Mouse (Mus musculus) c-Kit-positive CD71-positive TER-119-positive erythroid progenitor cells, embryonic 14.5 days (primary cell): Measurements from ENCODE around the gene Ostc.
A peak's percentile ranks its signal among the peaks of the same experiment; 100 is the strongest.

Experiments
- DNase-seq: peaks from one replicate; pipeline ENCODE4 v3.0.0-alpha.2; 2013; ENCODE audit warnings: low spot score

Ostc gene

DNA sequence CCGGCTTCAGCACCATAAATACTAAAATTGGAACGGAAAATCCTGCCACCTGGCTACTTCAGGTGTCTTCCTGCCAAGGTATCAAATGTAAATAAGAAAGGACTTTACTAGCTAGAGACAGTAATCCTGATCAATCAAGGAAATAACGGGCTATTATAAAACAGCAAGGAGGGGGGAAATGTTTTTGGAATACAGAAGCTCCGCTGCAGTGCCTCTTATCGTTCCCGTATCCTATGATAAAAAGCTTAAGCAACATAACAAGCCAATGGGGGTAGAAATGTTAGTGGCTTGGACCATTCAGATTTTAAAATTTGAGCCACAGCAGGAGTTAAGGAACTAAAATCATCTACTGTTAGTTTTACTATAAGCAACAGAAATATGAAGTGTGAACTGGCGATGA is 859 bp upstream of the Ostc start:
- no peak for DNase-seq

- DNase-seq, result no peak
Observed at GRCm38 (mm10) chr3:130708529-130708928, 715 bp downstream of the Ostc start.

GRCm38 (mm10) chr3:130702289-130702688 is 7.0 kb downstream of the Ostc start:
- no peak for DNase-seq

- DNase-seq, result no peak
Observed at GRCm38 (mm10) chr3:130697622-130698021, 11.6 kb downstream of the Ostc start.

GRCm38 (mm10) chr3:130694705-130695104 is 14.5 kb downstream of the Ostc start:
- DNase-seq, result no peak

DNA sequence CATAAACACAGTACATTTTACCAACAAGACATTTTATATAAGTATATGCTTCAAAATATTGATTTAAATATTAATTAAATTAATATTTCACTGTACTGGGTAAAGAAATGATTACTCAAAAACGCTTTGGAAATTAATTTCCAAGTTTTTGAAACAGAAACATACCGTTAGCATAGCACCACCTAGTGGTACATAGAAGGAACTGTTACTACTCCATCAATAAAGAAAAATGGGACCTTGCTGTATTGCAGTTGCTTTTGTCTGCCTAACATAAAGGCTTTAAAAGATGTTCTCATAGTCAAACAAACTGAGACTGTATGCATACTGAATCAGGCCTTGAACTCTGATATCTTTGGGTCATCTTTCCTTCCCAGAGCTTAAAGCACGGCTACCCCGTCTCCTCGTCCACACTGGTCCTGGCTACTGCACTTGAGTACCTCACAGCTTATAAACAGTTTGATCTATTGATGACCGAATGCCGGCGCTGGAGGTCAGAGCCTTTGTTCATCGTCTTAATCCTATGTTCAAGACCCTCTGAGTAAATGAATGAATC is 15.1 kb downstream of the Ostc start:
- no peak for DNase-seq

DNA sequence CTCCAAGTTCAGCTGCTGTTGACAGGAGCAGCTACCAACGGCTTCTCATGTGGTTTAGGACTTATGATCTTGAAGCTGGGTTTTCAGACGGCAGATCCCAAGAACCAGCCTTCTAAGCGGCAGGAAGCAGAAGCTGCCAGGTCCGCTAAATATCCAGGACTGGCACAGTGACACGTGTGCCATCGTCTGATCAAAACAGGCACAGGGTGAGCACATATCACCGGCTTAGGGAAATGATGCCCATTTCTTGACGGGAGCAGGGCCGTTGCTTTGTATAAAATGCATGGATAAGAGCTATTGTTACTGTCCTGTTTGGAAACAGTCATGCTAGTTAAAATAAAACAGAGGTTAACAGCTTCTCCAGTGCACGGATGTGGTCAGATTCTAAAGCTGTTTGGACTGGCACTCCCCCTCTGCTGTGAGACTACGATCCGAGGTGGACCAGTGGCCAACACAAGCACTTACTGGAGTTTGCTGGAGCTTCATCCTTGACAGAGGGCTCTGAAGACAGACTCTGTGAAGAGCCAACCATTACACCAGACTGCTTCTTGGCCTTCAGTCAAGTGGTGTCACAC is 17.6 kb downstream of the Ostc start:
- no peak for DNase-seq

DNA sequence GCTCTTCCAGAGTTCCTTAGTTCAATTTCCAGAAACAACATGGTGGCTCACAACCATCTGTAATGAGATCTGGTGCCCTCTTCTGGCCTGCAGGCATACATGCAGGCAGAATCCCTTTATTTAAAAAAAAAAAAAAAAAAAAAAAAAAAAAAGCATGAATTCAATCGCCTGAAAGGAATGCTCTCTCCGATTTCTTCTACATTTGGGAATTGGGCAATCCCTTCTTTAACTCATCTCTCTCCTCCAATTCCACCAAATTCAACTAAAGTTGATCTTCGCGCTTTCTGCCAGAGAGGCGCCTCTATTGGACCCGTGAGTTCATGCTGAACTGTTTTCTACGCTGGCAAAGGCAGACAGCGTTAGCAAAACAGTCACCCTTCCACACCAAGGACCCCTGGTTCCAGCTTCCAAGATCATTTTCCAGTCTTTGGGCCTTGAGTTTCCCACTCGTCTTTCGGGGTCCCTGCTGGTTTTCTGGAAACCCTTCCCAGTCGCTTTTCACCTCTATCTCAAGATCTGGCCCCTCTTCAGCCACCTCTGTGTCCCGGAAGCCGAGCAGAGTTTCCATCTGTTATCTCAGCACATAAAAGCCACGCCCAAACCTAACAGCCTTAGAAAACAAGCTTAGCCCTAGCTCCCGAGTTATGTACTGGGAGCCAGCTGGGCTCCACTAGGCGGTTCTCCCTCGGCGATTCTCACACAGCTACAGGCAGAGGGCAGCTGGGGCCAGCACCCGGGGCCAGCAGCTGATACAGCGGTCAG is 18.2 kb downstream of the Ostc start:
- DNase-seq, result peak; percentile 78

DNA sequence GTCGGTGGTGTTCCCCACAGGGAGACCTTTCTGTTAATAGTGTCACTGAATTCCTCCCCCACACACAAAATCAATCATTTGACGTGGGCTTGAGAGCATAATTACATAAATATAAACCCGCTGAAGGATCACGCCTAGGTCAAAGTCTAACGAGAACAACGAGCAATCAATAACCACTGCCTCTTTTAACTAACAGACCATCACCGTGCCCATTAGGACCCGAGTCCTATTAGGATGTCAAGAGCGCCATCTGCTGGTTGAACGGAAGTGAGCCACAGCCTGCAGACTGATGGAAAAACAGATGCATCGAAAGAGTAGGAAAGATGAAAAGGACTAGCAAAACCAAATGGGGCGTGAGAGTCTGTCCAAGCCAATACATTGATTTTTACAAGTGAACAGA is 19.6 kb downstream of the Ostc start:
- DNase-seq, result peak; percentile 72

GRCm38 (mm10) chr3:130687051-130687450 is 22.2 kb downstream of the Ostc start:
- DNase-seq, result no peak

GRCm38 (mm10) chr3:130685014-130685366 is 24.3 kb downstream of the Ostc start:
- no peak for DNase-seq

GRCm38 (mm10) chr3:130684276-130685013 is 24.8 kb downstream of the Ostc start:
- DNase-seq, result no peak

DNA sequence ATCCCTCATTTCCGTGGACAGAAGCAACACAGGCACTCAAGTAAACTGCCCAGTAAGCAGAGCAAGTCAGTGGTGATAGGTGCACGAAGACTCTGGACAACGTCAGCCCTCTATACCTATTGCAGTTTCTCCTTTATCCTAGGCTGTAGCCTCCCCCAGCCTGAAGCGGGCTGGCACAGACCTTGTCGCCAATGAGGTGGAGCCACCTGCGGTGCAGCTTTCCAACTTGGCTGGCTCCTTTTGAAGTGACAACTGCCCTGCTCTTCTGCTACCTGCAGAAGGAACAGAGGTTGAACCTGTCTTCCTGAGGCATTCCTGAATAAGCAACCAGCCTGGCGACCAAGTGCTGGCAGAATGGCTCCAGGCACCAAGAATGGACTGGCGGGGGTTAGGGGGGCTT is 25.4 kb downstream of the Ostc start:
- no peak for DNase-seq

GRCm38 (mm10) chr3:130682183-130682582 is 27.1 kb downstream of the Ostc start:
- DNase-seq, result no peak

DNA sequence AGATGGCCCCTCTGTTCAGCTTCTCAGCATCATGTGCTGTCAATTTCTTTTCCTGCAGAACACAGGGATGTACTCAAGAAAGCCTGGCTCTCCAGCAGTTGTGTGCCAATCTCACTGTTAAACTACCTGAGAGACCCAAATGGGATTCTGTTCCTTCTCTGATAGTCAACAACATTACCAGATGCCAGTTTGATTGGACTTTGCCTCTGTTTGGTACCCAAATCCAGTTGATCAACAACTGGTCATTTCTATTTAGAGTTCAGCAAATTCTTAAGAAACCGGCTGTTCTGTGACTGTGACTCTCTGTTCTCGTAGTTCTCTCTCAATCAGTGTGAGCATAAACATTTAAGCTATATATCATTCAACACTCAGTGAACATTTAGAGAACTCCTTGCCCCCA is 28.0 kb downstream of the Ostc start:
- no peak for DNase-seq

DNA sequence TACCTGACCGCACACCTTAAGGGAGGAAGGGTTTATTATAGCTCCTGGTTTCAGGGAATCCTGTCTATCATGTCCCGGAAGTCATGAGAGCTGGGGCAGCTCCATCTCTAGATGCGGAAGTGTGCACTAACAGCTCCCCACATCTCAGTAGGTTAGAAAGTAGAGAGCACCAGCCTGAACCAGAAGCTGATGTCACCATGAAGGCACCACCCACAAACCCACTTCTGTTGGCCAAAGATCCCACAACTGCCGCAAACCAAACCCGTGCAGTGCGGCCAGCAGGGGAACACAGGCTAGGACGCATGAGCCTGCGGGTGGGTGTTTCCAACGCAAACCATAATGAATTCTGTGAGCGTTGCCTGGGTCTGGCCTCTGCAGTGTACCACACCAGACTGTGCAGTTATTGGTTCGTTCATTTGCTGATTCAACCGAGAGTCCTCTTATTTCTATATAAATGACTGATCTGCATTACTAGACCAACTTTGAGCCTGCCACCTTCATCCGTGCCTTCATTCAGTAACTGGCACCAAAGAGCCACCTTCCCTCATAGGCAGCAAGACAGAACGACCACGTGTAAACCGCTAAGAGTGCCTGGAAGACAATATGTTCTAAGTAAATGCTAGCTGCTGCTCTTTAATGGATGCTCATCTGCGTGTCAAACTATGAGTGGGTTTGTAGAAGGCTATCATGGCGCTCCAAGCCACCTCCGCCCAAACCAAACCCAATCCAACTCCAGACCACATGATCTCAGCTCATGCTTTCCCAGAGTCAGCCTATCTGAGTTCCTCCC is 31.4 kb downstream of the Ostc start:
- DNase-seq, result no peak

GRCm38 (mm10) chr3:130671291-130671690 is 38.0 kb downstream of the Ostc start:
- DNase-seq, result no peak

- no peak for DNase-seq
Observed at GRCm38 (mm10) chr3:130662496-130662895, 46.7 kb downstream of the Ostc start.

DNA sequence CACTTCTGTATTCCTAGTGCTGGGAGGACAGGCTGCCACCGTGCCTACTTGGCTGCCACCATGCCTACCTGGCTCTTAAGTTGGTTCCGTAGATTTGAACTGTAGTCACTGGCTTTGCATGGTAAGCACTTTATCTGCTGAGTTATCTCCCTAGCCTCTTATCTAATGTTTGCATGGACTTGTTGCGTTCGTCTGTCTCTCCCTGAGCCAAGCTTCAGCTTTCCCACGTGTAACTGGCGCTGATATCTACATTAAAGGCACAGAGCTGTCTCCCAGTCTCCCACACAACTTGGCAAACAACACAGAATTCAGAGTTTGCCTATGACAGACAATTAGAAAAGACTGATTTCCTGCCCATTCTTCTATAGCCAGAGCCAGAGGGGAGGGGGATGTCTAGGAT is 48.6 kb downstream of the Ostc start:
- DNase-seq, result peak; percentile 15

GRCm38 (mm10) chr3:130649569-130649968 is 59.7 kb downstream of the Ostc start:
- DNase-seq, result no peak

DNA sequence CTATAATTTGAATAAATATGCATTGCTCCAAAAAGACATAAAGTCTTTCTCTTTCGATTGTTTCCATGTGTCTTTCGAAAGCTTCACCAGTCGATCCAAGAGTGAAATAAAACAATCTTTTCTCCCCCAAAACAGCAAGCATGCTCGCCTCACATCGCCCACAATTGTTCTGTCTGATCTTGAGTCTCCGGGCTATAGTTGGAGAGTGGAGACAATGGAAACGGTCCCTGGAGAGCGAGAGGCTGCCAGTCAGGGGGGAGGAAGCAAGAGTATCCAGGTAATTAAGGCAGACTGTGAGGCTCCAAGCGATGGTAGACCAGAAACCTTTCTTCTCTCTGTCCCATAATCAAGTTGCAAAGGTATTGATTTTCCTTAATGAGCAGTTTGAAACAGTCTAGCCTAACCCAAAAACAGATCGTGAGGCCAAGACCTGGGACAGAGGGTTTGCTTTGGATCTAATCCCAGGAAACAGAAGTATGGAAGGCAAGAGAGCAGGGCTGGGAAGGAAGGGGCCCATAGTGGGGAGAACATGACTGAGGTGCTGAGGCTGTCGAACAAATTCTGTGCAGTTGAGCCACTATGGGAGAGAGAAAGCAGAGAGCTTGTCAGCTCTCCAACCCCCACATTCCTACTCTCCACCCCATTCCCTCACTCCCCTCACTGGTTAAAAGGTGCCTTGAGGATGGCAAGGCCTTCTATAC is 63.0 kb downstream of the Ostc start:
- no peak for DNase-seq
